Comparison of ENCODE assay signal across 26 mouse cellular contexts in the genomic region with DNA sequence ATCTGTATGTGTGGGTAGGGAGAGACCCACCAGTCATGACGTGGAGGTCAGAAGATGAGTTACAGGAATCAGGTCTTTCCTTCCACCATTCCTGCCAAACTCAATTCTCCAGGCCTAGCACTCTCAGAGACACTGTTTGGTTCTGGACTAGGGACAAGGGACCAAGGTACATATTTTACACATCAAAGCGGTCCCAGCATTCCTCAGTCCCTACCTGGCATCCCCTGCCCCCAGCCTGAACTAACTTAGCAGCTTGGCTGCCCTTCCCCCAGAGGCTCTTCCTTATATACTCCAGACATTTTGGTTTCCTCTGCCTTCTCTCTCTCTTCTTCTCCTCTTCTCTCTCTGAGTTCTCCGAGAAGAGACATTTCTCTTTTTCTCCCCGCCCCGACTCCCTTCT. TPM values are rescaled to one million over a fixed set of nuclear protein-coding genes. Genes with fewer than 3 reads are reported as not detected.
DNase-seq lines count a peak whose midpoint lies in the region; ATAC-seq and TF ChIP-seq lines count a peak whose summit lies in the region.
"Had no signal": no experiment of that assay in that cellular context is flagged by ENCODE, and none has a peak within 500 bp of the region (broad histone marks: within the 10 kb centered on the region; RNA-seq: fewer than 3 reads in every experiment).

No protein-coding gene starts in this region.

- no peak for ATAC-seq in midbrain, embryonic 11.5 days (ENCODE audit: low FRiP score)
- ATAC-seq in midbrain, postnatal 0 days (ENCODE audit: low FRiP score), result no peak
- no peak for ATAC-seq in forebrain, embryonic 13.5 days
- no peak for ATAC-seq in heart, embryonic 12.5 days (ENCODE audit: insufficient number of reproducible peaks, low FRiP score)
- ATAC-seq: activated CD4-positive, CD25-positive, alpha-beta regulatory T cell, adult 4 months; CD4-positive, CD25-positive, alpha-beta regulatory T cell, adult 4 months; Patski had no signal

- H3K36me3 ChIP-seq in midbrain, embryonic 11.5 days (ENCODE audit: control insufficient read depth, insufficient read depth, low read length), result no peaks in the 10 kb centered on the region
- H3K36me3 ChIP-seq in midbrain, postnatal 0 days (ENCODE audit: insufficient read depth, low read length), result no peaks in the 10 kb centered on the region
- H3K36me3 ChIP-seq in forebrain, embryonic 13.5 days (ENCODE audit: poor library complexity, severe bottlenecking), result no peaks in the 10 kb centered on the region
- H3K36me3 ChIP-seq in heart, embryonic 12.5 days, result no peaks in the 10 kb centered on the region
- H3K36me3 ChIP-seq: G1E had no signal

- TF ChIP-seq CTCF in midbrain, postnatal 0 days (IDR thresholded peaks at IDR 0.05), result no peak

- WGBS in midbrain, embryonic 11.5 days, result 86% methylated on average over 5 of the region's 5 CpGs
- WGBS in midbrain, postnatal 0 days, result 91% methylated on average over 5 of the region's 5 CpGs
- WGBS in forebrain, embryonic 13.5 days, result 94% methylated on average over 5 of the region's 5 CpGs
- WGBS in heart, embryonic 12.5 days, result 84% methylated on average over 5 of the region's 5 CpGs

- H3K4me3 ChIP-seq in midbrain, embryonic 11.5 days (ENCODE audit: low read depth, low read length), result no peak overlapping the region
- H3K4me3 ChIP-seq in midbrain, postnatal 0 days (ENCODE audit: low read depth, low read length), result no peak overlapping the region
- H3K4me3 ChIP-seq in forebrain, embryonic 13.5 days, result no peak overlapping the region
- no peak overlapping the region for H3K4me3 ChIP-seq in heart, embryonic 12.5 days

- H3K9me3 ChIP-seq in midbrain, embryonic 11.5 days (ENCODE audit: control insufficient read depth, low read length), result no peaks in the 10 kb centered on the region
- no peaks in the 10 kb centered on the region for H3K9me3 ChIP-seq in midbrain, postnatal 0 days (ENCODE audit: low read length)
- no peaks in the 10 kb centered on the region for H3K9me3 ChIP-seq in forebrain, embryonic 13.5 days (replicated peaks)
- no peaks in the 10 kb centered on the region for H3K9me3 ChIP-seq in heart, embryonic 12.5 days (replicated peaks)

- no peaks in the 10 kb centered on the region for H3K27me3 ChIP-seq in midbrain, embryonic 11.5 days (ENCODE audit: control insufficient read depth, insufficient read depth, low read length)
- no peaks in the 10 kb centered on the region for H3K27me3 ChIP-seq in midbrain, postnatal 0 days (ENCODE audit: insufficient read depth, low read length)
- H3K27me3 ChIP-seq in forebrain, embryonic 13.5 days, result 0 out of 2 replicates have a peak, but pooled peaks cover 5% of the 10 kb centered on the region
- H3K27me3 ChIP-seq in heart, embryonic 12.5 days (replicated peaks), result no peaks in the 10 kb centered on the region
- H3K27me3 ChIP-seq: CH12.LX, Patski had no signal

- DNase-seq in midbrain, embryonic 11.5 days (ENCODE audit: low spot score, missing footprints), result peak; percentile 75
- DNase-seq in midbrain, postnatal 0 days (ENCODE audit: low spot score), result no peak
- peak; percentile 58 for DNase-seq in ES-CJ7 (ENCODE audit: low read depth, low spot score)
- peak; percentile 15 for DNase-seq in R1 (ENCODE audit: low read depth, low spot score)
- DNase-seq in ZHBTc4 (ENCODE audit: low read depth, low spot score), result peak; percentile 58
- no peak for DNase-seq in cerebellum, postnatal 36 days
- DNase-seq: adrenal gland, adult 2 months; adrenal gland, adult 8-10 months; adrenal gland, postnatal 10 days; adrenal gland, postnatal 14 days; adrenal gland, postnatal 25 days; adrenal gland, postnatal 36 days; B cell, adult 2 months; cerebellum, adult 11 months; cerebellum, adult 11-12 months; cerebellum, adult 18-20 months; cerebellum, adult 2 months; cerebellum, adult 8-10 months had no signal

- no peak overlapping the region for H3K4me2 ChIP-seq in midbrain, embryonic 11.5 days
- H3K4me2 ChIP-seq in midbrain, postnatal 0 days (ENCODE audit: low read depth, low read length, poor library complexity, severe bottlenecking), result no peak overlapping the region
- no peak overlapping the region for H3K4me2 ChIP-seq in forebrain, embryonic 13.5 days
- H3K4me2 ChIP-seq in heart, embryonic 12.5 days, result no peak overlapping the region

- no peak overlapping the region for H3K9ac ChIP-seq in midbrain, embryonic 11.5 days (ENCODE audit: low read length)
- no peak overlapping the region for H3K9ac ChIP-seq in midbrain, postnatal 0 days (replicated peaks; ENCODE audit: low read length, poor library complexity, severe bottlenecking)
- H3K9ac ChIP-seq in forebrain, embryonic 13.5 days, result no peak overlapping the region
- no peak overlapping the region for H3K9ac ChIP-seq in heart, embryonic 12.5 days

- no peak overlapping the region for H3K27ac ChIP-seq in midbrain, embryonic 11.5 days (ENCODE audit: low read depth, low read length)
- H3K27ac ChIP-seq in midbrain, postnatal 0 days (ENCODE audit: low read depth, low read length), result no peak overlapping the region
- no peak overlapping the region for H3K27ac ChIP-seq in forebrain, embryonic 13.5 days
- no peak overlapping the region for H3K27ac ChIP-seq in heart, embryonic 12.5 days (ENCODE audit: poor library complexity, severe bottlenecking)

- H3K4me1 ChIP-seq in midbrain, embryonic 11.5 days (ENCODE audit: control insufficient read depth, insufficient read depth, low read length), result peaks cover 4% of the 10 kb centered on the region; the same call in 1 of the 2 replicates
- no peaks in the 10 kb centered on the region for H3K4me1 ChIP-seq in midbrain, postnatal 0 days (ENCODE audit: insufficient read depth, low read length)
- H3K4me1 ChIP-seq in forebrain, embryonic 13.5 days, result peaks cover 10% of the 10 kb centered on the region; the same call in 1 of the 2 replicates
- H3K4me1 ChIP-seq in heart, embryonic 12.5 days (replicated peaks), result peaks cover 8% of the 10 kb centered on the region; the same call in 1 of the 2 replicates

RNA-seq across cellular contexts. Expression of gene Flrt3, which starts 2.2 kb away (rescaled TPM):
- 94.3 and 94.9 TPM in 2 replicates for polyA plus RNA-seq in midbrain, embryonic 11.5 days (2014; fragmentation: Nextera tagmentation; extraction: Ambion mirVana)
- 33.3 and 33.6 TPM in 2 replicates for total RNA-seq in midbrain, postnatal 0 days (2014; rRNA removed)
- 22.9 and 25.3 TPM in 2 replicates for polyA plus RNA-seq in midbrain, postnatal 0 days (2015; fragmentation: Nextera tagmentation; extraction: Ambion mirVana)
- 48.1 and 58.5 TPM in 2 replicates for polyA plus RNA-seq in forebrain, embryonic 13.5 days (2015; fragmentation: Nextera tagmentation; extraction: Ambion mirVana)
- 37.1 and 40.3 TPM in 2 replicates for polyA plus RNA-seq in heart, embryonic 12.5 days (2016; fragmentation: Nextera tagmentation; extraction: Ambion mirVana)
- total RNA-seq: CH12.LX, MEL had no signal
- polyA plus RNA-seq: G1E had no signal

Comparison
In these comparisons a context has a peak if more than half of its experiments do, and no peak if none do; other contexts are left out.
1. DNase-seq: peak in midbrain, embryonic 11.5 days (single experiment), ES-CJ7 (single experiment), R1 (single experiment) and ZHBTc4 (single experiment); none in midbrain, postnatal 0 days (single experiment) and cerebellum, postnatal 36 days (0 of 2).